Comparison of ENCODE assay signal across 11 mouse cellular contexts in genomic region chr2:164873621-164874020, GRCm38 (mm10). TPM values are rescaled to one million over a fixed set of nuclear protein-coding genes. Genes with fewer than 3 reads are reported as not detected.
DNase-seq lines count a peak whose midpoint lies in the region; ATAC-seq and TF ChIP-seq lines count a peak whose summit lies in the region.
"Had no signal": no experiment of that assay in that cellular context is flagged by ENCODE, and none has a peak within 500 bp of the region (broad histone marks: within the 10 kb centered on the region; RNA-seq: fewer than 3 reads in every experiment).

No protein-coding gene starts in this region.

- H3K27ac ChIP-seq in hindbrain, embryonic 16.5 days (ENCODE audit: low read depth, low read length), result 0 out of 2 replicates have a peak overlapping the region, but pooled peaks have one; percentile 3
- no peak overlapping the region for H3K27ac ChIP-seq in hindbrain, embryonic 12.5 days
- peak overlapping the region; percentile 52; the same call in 1 of the 2 replicates for H3K27ac ChIP-seq in midbrain, embryonic 10.5 days (replicated peaks)
- no peak overlapping the region; the same call in 1 of the 2 replicates for H3K27ac ChIP-seq in midbrain, embryonic 13.5 days
- H3K27ac ChIP-seq in heart, postnatal 0 days (ENCODE audit: low read depth), result peak overlapping the region; percentile 91
- peak overlapping the region; percentile 14; the same call in 1 of the 2 replicates for H3K27ac ChIP-seq in stomach, postnatal 0 days (replicated peaks)

- H3K9ac ChIP-seq in hindbrain, embryonic 16.5 days (ENCODE audit: low read depth, low read length), result no peak overlapping the region
- H3K9ac ChIP-seq in hindbrain, embryonic 12.5 days, result no peak overlapping the region
- no peak overlapping the region for H3K9ac ChIP-seq in midbrain, embryonic 13.5 days (replicated peaks)
- H3K9ac ChIP-seq in heart, postnatal 0 days (replicated peaks; ENCODE audit: low read depth, low read length), result no peak overlapping the region
- no peak overlapping the region for H3K9ac ChIP-seq in stomach, postnatal 0 days (ENCODE audit: low read length)
- H3K9ac ChIP-seq: midbrain, embryonic 12.5 days had no signal

- TF ChIP-seq CTCF in heart, postnatal 0 days (IDR thresholded peaks at IDR 0.05; ENCODE audit: low read depth), result no peak
- no peak for TF ChIP-seq CTCF in stomach, postnatal 0 days (IDR thresholded peaks at IDR 0.05; ENCODE audit: low read depth)

- 0 out of 2 replicates have a peak, but pooled peaks cover 2% of the 10 kb centered on the region for H3K36me3 ChIP-seq in hindbrain, embryonic 16.5 days (ENCODE audit: control insufficient read depth, insufficient read depth, low read length)
- peaks cover 7% of the 10 kb centered on the region; the same call in 1 of the 2 replicates for H3K36me3 ChIP-seq in hindbrain, embryonic 12.5 days
- peaks cover 7% of the 10 kb centered on the region for H3K36me3 ChIP-seq in midbrain, embryonic 10.5 days
- no peaks in the 10 kb centered on the region for H3K36me3 ChIP-seq in midbrain, embryonic 13.5 days
- peaks cover 5% of the 10 kb centered on the region; the same call in 1 of the 2 replicates for H3K36me3 ChIP-seq in heart, postnatal 0 days (replicated peaks; ENCODE audit: control insufficient read depth, insufficient read depth, low read length)
- H3K36me3 ChIP-seq in stomach, postnatal 0 days (ENCODE audit: control insufficient read depth, insufficient read depth, low read length), result no peaks in the 10 kb centered on the region
- H3K36me3 ChIP-seq: midbrain, embryonic 12.5 days had no signal

- 71% methylated on average over 3 of the region's 3 CpGs for WGBS in hindbrain, embryonic 16.5 days
- 66% methylated on average over 3 of the region's 3 CpGs for WGBS in hindbrain, embryonic 12.5 days
- 69% methylated on average over 3 of the region's 3 CpGs for WGBS in midbrain, embryonic 10.5 days
- WGBS in midbrain, embryonic 13.5 days, result 67% methylated on average over 3 of the region's 3 CpGs
- 53% methylated on average over 3 of the region's 3 CpGs for WGBS in heart, postnatal 0 days
- 44% methylated on average over 3 of the region's 3 CpGs for WGBS in stomach, postnatal 0 days

- H3K27me3 ChIP-seq in hindbrain, embryonic 16.5 days (replicated peaks; ENCODE audit: control insufficient read depth, insufficient read depth, low read length), result no peaks in the 10 kb centered on the region
- H3K27me3 ChIP-seq in hindbrain, embryonic 12.5 days, result no peaks in the 10 kb centered on the region
- no peaks in the 10 kb centered on the region for H3K27me3 ChIP-seq in midbrain, embryonic 10.5 days (ENCODE audit: low read depth, poor library complexity, severe bottlenecking)
- H3K27me3 ChIP-seq in midbrain, embryonic 13.5 days, result no peaks in the 10 kb centered on the region
- no peaks in the 10 kb centered on the region for H3K27me3 ChIP-seq in heart, postnatal 0 days (ENCODE audit: control insufficient read depth, insufficient read depth, low read length)
- H3K27me3 ChIP-seq in stomach, postnatal 0 days (ENCODE audit: control insufficient read depth, insufficient read depth, low read length), result no peaks in the 10 kb centered on the region
- H3K27me3 ChIP-seq: midbrain, embryonic 12.5 days had no signal

- H3K4me2 ChIP-seq in hindbrain, embryonic 16.5 days (ENCODE audit: low read length), result no peak overlapping the region
- H3K4me2 ChIP-seq in hindbrain, embryonic 12.5 days (replicated peaks), result no peak overlapping the region
- no peak overlapping the region for H3K4me2 ChIP-seq in midbrain, embryonic 13.5 days (replicated peaks)
- no peak overlapping the region; the same call in 1 of the 2 replicates for H3K4me2 ChIP-seq in heart, postnatal 0 days (ENCODE audit: low read depth, low read length)
- no peak overlapping the region for H3K4me2 ChIP-seq in stomach, postnatal 0 days (replicated peaks; ENCODE audit: low read depth)
- H3K4me2 ChIP-seq: midbrain, embryonic 12.5 days had no signal

- no peak for TF ChIP-seq EP300 in heart, postnatal 0 days (IDR thresholded peaks at IDR 0.05; ENCODE audit: low read depth)
- TF ChIP-seq EP300 in stomach, postnatal 0 days (optimal IDR thresholded peaks at IDR 0.05), result no peak

- no peaks in the 10 kb centered on the region for H3K9me3 ChIP-seq in hindbrain, embryonic 16.5 days (ENCODE audit: control insufficient read depth, low read length)
- H3K9me3 ChIP-seq in hindbrain, embryonic 12.5 days (replicated peaks), result no peaks in the 10 kb centered on the region
- no peaks in the 10 kb centered on the region for H3K9me3 ChIP-seq in midbrain, embryonic 10.5 days (replicated peaks)
- H3K9me3 ChIP-seq in midbrain, embryonic 13.5 days, result no peaks in the 10 kb centered on the region
- H3K9me3 ChIP-seq in heart, postnatal 0 days (replicated peaks; ENCODE audit: control insufficient read depth, low read length), result no peaks in the 10 kb centered on the region
- H3K9me3 ChIP-seq in stomach, postnatal 0 days (ENCODE audit: control insufficient read depth, low read length), result no peaks in the 10 kb centered on the region
- H3K9me3 ChIP-seq: G1E; midbrain, embryonic 12.5 days had no signal

- H3K4me1 ChIP-seq in hindbrain, embryonic 16.5 days (ENCODE audit: control insufficient read depth, insufficient read depth, low read depth, low read length), result peaks cover 7% of the 10 kb centered on the region
- H3K4me1 ChIP-seq in hindbrain, embryonic 12.5 days, result peaks cover 18% of the 10 kb centered on the region
- peaks cover 17% of the 10 kb centered on the region for H3K4me1 ChIP-seq in midbrain, embryonic 10.5 days
- peaks cover 15% of the 10 kb centered on the region for H3K4me1 ChIP-seq in midbrain, embryonic 13.5 days (replicated peaks)
- H3K4me1 ChIP-seq in heart, postnatal 0 days (ENCODE audit: control insufficient read depth, insufficient read depth), result peaks cover 22% of the 10 kb centered on the region
- H3K4me1 ChIP-seq in stomach, postnatal 0 days (replicated peaks; ENCODE audit: control insufficient read depth, insufficient read depth), result peaks cover 3% of the 10 kb centered on the region; the same call in 1 of the 2 replicates

- H3K4me3 ChIP-seq in hindbrain, embryonic 16.5 days (ENCODE audit: low read length), result no peak overlapping the region
- no peak overlapping the region for H3K4me3 ChIP-seq in hindbrain, embryonic 12.5 days
- no peak overlapping the region for H3K4me3 ChIP-seq in midbrain, embryonic 10.5 days
- no peak overlapping the region for H3K4me3 ChIP-seq in midbrain, embryonic 13.5 days (replicated peaks)
- no peak overlapping the region for H3K4me3 ChIP-seq in heart, postnatal 0 days (ENCODE audit: low read depth, low read length)
- no peak overlapping the region for H3K4me3 ChIP-seq in stomach, postnatal 0 days (ENCODE audit: low read depth, low read length)
- H3K4me3 ChIP-seq: midbrain, embryonic 12.5 days had no signal

- no peak for DNase-seq in midbrain, embryonic 10.5 days (ENCODE audit: low spot score)
- DNase-seq in heart, postnatal 0 days (ENCODE audit: low spot score), result no peak
- no peak for DNase-seq in stomach, postnatal 0 days (ENCODE audit: low spot score)
- no peak for DNase-seq in frontal cortex, postnatal 14 days (ENCODE audit: low spot score in 2 of 2)
- DNase-seq: right cerebral cortex, postnatal 25 days had no signal

- no peak for ATAC-seq in hindbrain, embryonic 16.5 days
- no peak for ATAC-seq in hindbrain, embryonic 12.5 days (ENCODE audit: low FRiP score)
- ATAC-seq in midbrain, embryonic 13.5 days, result no peak
- ATAC-seq in heart, postnatal 0 days (ENCODE audit: insufficient read depth, low read depth), result no peak
- no peak for ATAC-seq in stomach, postnatal 0 days (ENCODE audit: low FRiP score, low TSS enrichment)

RNA-seq across cellular contexts. Expression of gene Pcif1, which starts 5.5 kb away (rescaled TPM):
- polyA plus RNA-seq in hindbrain, embryonic 16.5 days (2015; fragmentation: Nextera tagmentation; extraction: Ambion mirVana), result 71.3 and 77.6 TPM in 2 replicates
- polyA plus RNA-seq in hindbrain, embryonic 12.5 days (2016; fragmentation: Nextera tagmentation; extraction: Ambion mirVana), result 85.2 and 87.6 TPM in 2 replicates
- 73.8 and 93.8 TPM in 2 replicates for polyA plus RNA-seq in midbrain, embryonic 10.5 days (2016; fragmentation: Nextera tagmentation; extraction: Ambion mirVana)
- 98.1 and 108 TPM in 2 replicates for polyA plus RNA-seq in midbrain, embryonic 13.5 days (2015; fragmentation: Nextera tagmentation; extraction: Ambion mirVana)
- 51.8 and 63.6 TPM in 2 replicates for total RNA-seq in heart, postnatal 0 days (2014; rRNA removed; ENCODE audit: low replicate concordance)
- polyA plus RNA-seq in heart, postnatal 0 days (2015; fragmentation: Nextera tagmentation; extraction: Ambion mirVana), result 50.6 and 54.2 TPM in 2 replicates
- polyA plus RNA-seq in stomach, postnatal 0 days (2015; fragmentation: Nextera tagmentation; extraction: Ambion mirVana), result 49.2 and 51.4 TPM in 2 replicates

RNA-seq across cellular contexts. Expression of gene Pltp, which starts 16.1 kb away (rescaled TPM):
- polyA plus RNA-seq in hindbrain, embryonic 16.5 days (2015; fragmentation: Nextera tagmentation; extraction: Ambion mirVana), result 127 and 140 TPM in 2 replicates
- 77.3 and 78.5 TPM in 2 replicates for polyA plus RNA-seq in hindbrain, embryonic 12.5 days (2016; fragmentation: Nextera tagmentation; extraction: Ambion mirVana)
- polyA plus RNA-seq in midbrain, embryonic 10.5 days (2016; fragmentation: Nextera tagmentation; extraction: Ambion mirVana), result 67.9 and 86.2 TPM in 2 replicates
- polyA plus RNA-seq in midbrain, embryonic 13.5 days (2015; fragmentation: Nextera tagmentation; extraction: Ambion mirVana), result 69.1 and 96.1 TPM in 2 replicates
- total RNA-seq in heart, postnatal 0 days (2014; rRNA removed; ENCODE audit: low replicate concordance), result 7.7 and 10.4 TPM in 2 replicates
- 8.3 and 8.6 TPM in 2 replicates for polyA plus RNA-seq in heart, postnatal 0 days (2015; fragmentation: Nextera tagmentation; extraction: Ambion mirVana)
- 42.7 and 44.2 TPM in 2 replicates for polyA plus RNA-seq in stomach, postnatal 0 days (2015; fragmentation: Nextera tagmentation; extraction: Ambion mirVana)
- total RNA-seq: G1E had no signal
- polyA plus RNA-seq: G1E had no signal

RNA-seq across cellular contexts. Expression of gene Zfp335, which starts 37.9 kb away (rescaled TPM):
- polyA plus RNA-seq in hindbrain, embryonic 16.5 days (2015; fragmentation: Nextera tagmentation; extraction: Ambion mirVana), result 13.4 and 17.1 TPM in 2 replicates
- polyA plus RNA-seq in hindbrain, embryonic 12.5 days (2016; fragmentation: Nextera tagmentation; extraction: Ambion mirVana), result 17.3 and 18.2 TPM in 2 replicates
- polyA plus RNA-seq in midbrain, embryonic 10.5 days (2016; fragmentation: Nextera tagmentation; extraction: Ambion mirVana), result 14.1 and 17.1 TPM in 2 replicates
- 13.5 and 15.1 TPM in 2 replicates for polyA plus RNA-seq in midbrain, embryonic 13.5 days (2015; fragmentation: Nextera tagmentation; extraction: Ambion mirVana)
- total RNA-seq in heart, postnatal 0 days (2014; rRNA removed; ENCODE audit: low replicate concordance), result 18.0 and 19.6 TPM in 2 replicates
- polyA plus RNA-seq in heart, postnatal 0 days (2015; fragmentation: Nextera tagmentation; extraction: Ambion mirVana), result 3.7 TPM in 2 replicates
- polyA plus RNA-seq in stomach, postnatal 0 days (2015; fragmentation: Nextera tagmentation; extraction: Ambion mirVana), result 3.7 and 4.3 TPM in 2 replicates

RNA-seq across cellular contexts. Expression of gene Neurl2, which starts 40.4 kb away (rescaled TPM):
- 6.7 and 7.8 TPM in 2 replicates for polyA plus RNA-seq in hindbrain, embryonic 16.5 days (2015; fragmentation: Nextera tagmentation; extraction: Ambion mirVana)
- polyA plus RNA-seq in hindbrain, embryonic 12.5 days (2016; fragmentation: Nextera tagmentation; extraction: Ambion mirVana), result 5.5 and 6.1 TPM in 2 replicates
- 3.8 and 5.4 TPM in 2 replicates for polyA plus RNA-seq in midbrain, embryonic 10.5 days (2016; fragmentation: Nextera tagmentation; extraction: Ambion mirVana)
- 4.7 TPM in 2 replicates for polyA plus RNA-seq in midbrain, embryonic 13.5 days (2015; fragmentation: Nextera tagmentation; extraction: Ambion mirVana)
- total RNA-seq in heart, postnatal 0 days (2014; rRNA removed; ENCODE audit: low replicate concordance), result 57.1 and 103 TPM in 2 replicates
- 68.4 and 76.5 TPM in 2 replicates for polyA plus RNA-seq in heart, postnatal 0 days (2015; fragmentation: Nextera tagmentation; extraction: Ambion mirVana)
- 4.6 and 5.3 TPM in 2 replicates for polyA plus RNA-seq in stomach, postnatal 0 days (2015; fragmentation: Nextera tagmentation; extraction: Ambion mirVana)
- total RNA-seq: hematopoietic stem cell, adult 5-6 weeks had no signal

RNA-seq across cellular contexts. Expression of gene Ctsa, which starts 40.9 kb away (rescaled TPM):
- 108 and 114 TPM in 2 replicates for polyA plus RNA-seq in hindbrain, embryonic 16.5 days (2015; fragmentation: Nextera tagmentation; extraction: Ambion mirVana)
- 108 and 112 TPM in 2 replicates for polyA plus RNA-seq in hindbrain, embryonic 12.5 days (2016; fragmentation: Nextera tagmentation; extraction: Ambion mirVana)
- polyA plus RNA-seq in midbrain, embryonic 10.5 days (2016; fragmentation: Nextera tagmentation; extraction: Ambion mirVana), result 85.7 and 98.2 TPM in 2 replicates
- 92.0 and 94.2 TPM in 2 replicates for polyA plus RNA-seq in midbrain, embryonic 13.5 days (2015; fragmentation: Nextera tagmentation; extraction: Ambion mirVana)
- 259 and 263 TPM in 2 replicates for total RNA-seq in heart, postnatal 0 days (2014; rRNA removed; ENCODE audit: low replicate concordance)
- polyA plus RNA-seq in heart, postnatal 0 days (2015; fragmentation: Nextera tagmentation; extraction: Ambion mirVana), result 133 and 134 TPM in 2 replicates
- 107 and 114 TPM in 2 replicates for polyA plus RNA-seq in stomach, postnatal 0 days (2015; fragmentation: Nextera tagmentation; extraction: Ambion mirVana)

Comparison
In these comparisons a context has a peak if more than half of its experiments do, and no peak if none do; other contexts are left out.
1. H3K27ac ChIP-seq: peak in hindbrain, embryonic 16.5 days (single experiment), midbrain, embryonic 10.5 days (single experiment), heart, postnatal 0 days (single experiment) and stomach, postnatal 0 days (single experiment); none in hindbrain, embryonic 12.5 days (single experiment) and midbrain, embryonic 13.5 days (single experiment).